Mouse (Mus musculus): ENCODE measurements around the gene Crybg2.

GRCm38 (mm10) chr4:134128983-134129362 is 68.4 kb downstream of the Crybg2 start:
- TF ChIP-seq EP300 (IDR thresholded peaks at IDR 0.05; ENCODE audit: low read depth) (no peak), CTCF (IDR thresholded peaks at IDR 0.05; ENCODE audit: low read depth) (no peak)
